ENCODE assay signal across 17 mouse cellular contexts in the genomic region with DNA sequence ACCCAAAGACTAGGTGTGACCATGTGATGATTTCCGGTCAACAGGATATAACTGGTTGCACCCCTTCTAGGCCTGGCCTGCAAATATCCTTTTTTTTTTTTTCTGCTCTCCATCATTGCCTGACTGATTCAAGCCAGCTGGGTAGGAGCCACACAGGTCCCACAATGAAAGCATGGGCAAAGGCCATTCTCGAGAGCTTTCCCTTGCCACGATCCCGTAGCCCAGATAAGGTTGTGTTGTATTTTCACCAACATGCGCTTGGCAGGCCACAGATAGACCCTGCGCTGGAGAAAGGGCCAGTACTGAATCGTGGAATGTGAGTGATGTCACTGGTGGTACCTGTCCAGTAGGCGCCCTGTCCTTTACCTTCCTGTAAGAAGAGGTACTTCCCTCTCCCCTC. TPM values are rescaled to one million over a fixed set of nuclear protein-coding genes. Genes with fewer than 3 reads are reported as not detected.
DNase-seq lines count a peak whose midpoint lies in the region; ATAC-seq and TF ChIP-seq lines count a peak whose summit lies in the region.
"Had no signal": no experiment of that assay in that cellular context is flagged by ENCODE, and none has a peak within 500 bp of the region (broad histone marks: within the 10 kb centered on the region; RNA-seq: fewer than 3 reads in every experiment).

No protein-coding gene starts in this region.

- 90% methylated on average over 8 of the region's 8 CpGs for WGBS in forebrain, embryonic 11.5 days
- whole genome bisulfite sequencing in forebrain, postnatal 0 days, result 82% methylated on average over 8 of the region's 8 CpGs
- 95% methylated on average over 8 of the region's 8 CpGs for WGBS in intestine, embryonic 14.5 days
- WGBS in intestine, postnatal 0 days, result 94% methylated on average over 8 of the region's 8 CpGs
- WGBS in hindbrain, embryonic 12.5 days, result 95% methylated on average over 8 of the region's 8 CpGs
- 89% methylated on average over 8 of the region's 8 CpGs for WGBS in midbrain, embryonic 15.5 days

- H3K36me3 ChIP-seq in forebrain, embryonic 11.5 days (ENCODE audit: control insufficient read depth, insufficient read depth, low read length), result no peaks in the 10 kb centered on the region
- H3K36me3 ChIP-seq in forebrain, postnatal 0 days (ENCODE audit: insufficient read depth), result no peaks in the 10 kb centered on the region
- H3K36me3 ChIP-seq in intestine, embryonic 14.5 days (ENCODE audit: control insufficient read depth, insufficient read depth, low read length), result no peaks in the 10 kb centered on the region
- H3K36me3 ChIP-seq in intestine, postnatal 0 days (ENCODE audit: control insufficient read depth, insufficient read depth), result no peaks in the 10 kb centered on the region
- no peaks in the 10 kb centered on the region for H3K36me3 ChIP-seq in hindbrain, embryonic 12.5 days
- no peaks in the 10 kb centered on the region for H3K36me3 ChIP-seq in midbrain, embryonic 15.5 days (replicated peaks)
- H3K36me3 ChIP-seq: embryonic facial prominence, embryonic 15.5 days had no signal

- 0 out of 2 replicates have a peak overlapping the region, but pooled peaks have one; percentile 55 for H3K27ac ChIP-seq in forebrain, embryonic 11.5 days (ENCODE audit: low read depth, low read length)
- no peak overlapping the region for H3K27ac ChIP-seq in forebrain, postnatal 0 days (ENCODE audit: low read depth, low read length)
- no peak overlapping the region for H3K27ac ChIP-seq in intestine, embryonic 14.5 days (ENCODE audit: low read depth)
- H3K27ac ChIP-seq in intestine, postnatal 0 days (ENCODE audit: low read depth, low read length), result no peak overlapping the region
- H3K27ac ChIP-seq in hindbrain, embryonic 12.5 days, result 0 out of 2 replicates have a peak overlapping the region, but pooled peaks have one; percentile 24
- peak overlapping the region; percentile 36 for H3K27ac ChIP-seq in midbrain, embryonic 15.5 days
- H3K27ac ChIP-seq: embryonic facial prominence, embryonic 15.5 days; kidney, postnatal 0 days; macrophage had no signal

- H3K4me3 ChIP-seq in forebrain, embryonic 11.5 days (ENCODE audit: low read depth, low read length), result no peak overlapping the region
- no peak overlapping the region for H3K4me3 ChIP-seq in forebrain, postnatal 0 days (ENCODE audit: low read depth, low read length)
- H3K4me3 ChIP-seq in intestine, embryonic 14.5 days (ENCODE audit: low read depth, low read length), result no peak overlapping the region
- no peak overlapping the region for H3K4me3 ChIP-seq in intestine, postnatal 0 days (ENCODE audit: low read depth, low read length)
- H3K4me3 ChIP-seq in hindbrain, embryonic 12.5 days, result no peak overlapping the region
- H3K4me3 ChIP-seq in midbrain, embryonic 15.5 days, result no peak overlapping the region
- H3K4me3 ChIP-seq: embryonic facial prominence, embryonic 15.5 days; myocyte had no signal

- ATAC-seq in forebrain, embryonic 11.5 days (replicated peaks; ENCODE audit: low FRiP score), result no peak
- ATAC-seq in forebrain, postnatal 0 days, result no peak
- ATAC-seq in intestine, embryonic 14.5 days (replicated peaks; ENCODE audit: low FRiP score, low TSS enrichment, low read depth), result no peak
- no peak for ATAC-seq in intestine, postnatal 0 days
- ATAC-seq in hindbrain, embryonic 12.5 days (ENCODE audit: low FRiP score), result no peak
- ATAC-seq in midbrain, embryonic 15.5 days (replicated peaks), result no peak

- no peaks in the 10 kb centered on the region for H3K27me3 ChIP-seq in forebrain, embryonic 11.5 days (ENCODE audit: control insufficient read depth, insufficient read depth, low read length)
- no peaks in the 10 kb centered on the region for H3K27me3 ChIP-seq in forebrain, postnatal 0 days (ENCODE audit: insufficient read depth, low read length)
- 0 out of 2 replicates have a peak, but pooled peaks cover 4% of the 10 kb centered on the region for H3K27me3 ChIP-seq in intestine, embryonic 14.5 days (replicated peaks; ENCODE audit: control insufficient read depth, insufficient read depth, low read length)
- H3K27me3 ChIP-seq in intestine, postnatal 0 days (replicated peaks; ENCODE audit: control insufficient read depth, insufficient read depth, low read length), result peaks cover 50% of the 10 kb centered on the region
- H3K27me3 ChIP-seq in hindbrain, embryonic 12.5 days, result no peaks in the 10 kb centered on the region
- H3K27me3 ChIP-seq in midbrain, embryonic 15.5 days (replicated peaks), result no peaks in the 10 kb centered on the region
- H3K27me3 ChIP-seq: embryonic facial prominence, embryonic 15.5 days had no signal

- peak; percentile 42 for DNase-seq in forebrain, embryonic 11.5 days (ENCODE audit: low spot score)
- no peak for DNase-seq in forebrain, postnatal 0 days
- DNase-seq in intestine, embryonic 14.5 days (ENCODE audit: low spot score), result peak; percentile 36
- no peak for DNase-seq in ovary, postnatal 36 days (ENCODE audit: low spot score)
- DNase-seq in left cerebral cortex, postnatal 36 days (ENCODE audit: low spot score in 2 of 2), result no peak
- DNase-seq: adrenal gland, postnatal 10 days; cerebellum, postnatal 36 days; layer of hippocampus, adult 9-11 months; lung, adult 18-20 months; thymus, adult 18-20 months had no signal

- intact Hi-C loops in left cerebral cortex, postnatal 36 days (cut with DNase I), result no loop called here

- no peak overlapping the region for H3K9ac ChIP-seq in forebrain, embryonic 11.5 days (ENCODE audit: low read length)
- H3K9ac ChIP-seq in forebrain, postnatal 0 days, result no peak overlapping the region
- H3K9ac ChIP-seq in intestine, embryonic 14.5 days (ENCODE audit: low read length), result no peak overlapping the region
- H3K9ac ChIP-seq in intestine, postnatal 0 days (ENCODE audit: low read depth, low read length), result no peak overlapping the region
- no peak overlapping the region for H3K9ac ChIP-seq in hindbrain, embryonic 12.5 days
- no peak overlapping the region for H3K9ac ChIP-seq in midbrain, embryonic 15.5 days
- H3K9ac ChIP-seq: embryonic facial prominence, embryonic 15.5 days had no signal

- H3K9me3 ChIP-seq in forebrain, embryonic 11.5 days (ENCODE audit: control insufficient read depth, low read length), result no peaks in the 10 kb centered on the region
- H3K9me3 ChIP-seq in forebrain, postnatal 0 days (ENCODE audit: low read length), result no peaks in the 10 kb centered on the region
- H3K9me3 ChIP-seq in intestine, embryonic 14.5 days (ENCODE audit: control insufficient read depth, low read length), result no peaks in the 10 kb centered on the region
- H3K9me3 ChIP-seq in intestine, postnatal 0 days (ENCODE audit: control insufficient read depth), result no peaks in the 10 kb centered on the region
- H3K9me3 ChIP-seq in hindbrain, embryonic 12.5 days (replicated peaks), result no peaks in the 10 kb centered on the region
- H3K9me3 ChIP-seq in midbrain, embryonic 15.5 days, result no peaks in the 10 kb centered on the region
- H3K9me3 ChIP-seq: embryonic facial prominence, embryonic 15.5 days had no signal

- H3K4me1 ChIP-seq in forebrain, embryonic 11.5 days (replicated peaks; ENCODE audit: control insufficient read depth, insufficient read depth, low read length), result peaks cover 14% of the 10 kb centered on the region
- H3K4me1 ChIP-seq in forebrain, postnatal 0 days (ENCODE audit: insufficient read depth), result 0 out of 2 replicates have a peak, but pooled peaks cover 12% of the 10 kb centered on the region
- H3K4me1 ChIP-seq in intestine, embryonic 14.5 days (replicated peaks; ENCODE audit: control insufficient read depth, insufficient read depth, low read length), result peaks cover 2% of the 10 kb centered on the region; the same call in 1 of the 2 replicates
- H3K4me1 ChIP-seq in intestine, postnatal 0 days (replicated peaks; ENCODE audit: control insufficient read depth, insufficient read depth, low read length), result 0 out of 2 replicates have a peak, but pooled peaks cover 2% of the 10 kb centered on the region
- peaks cover 26% of the 10 kb centered on the region for H3K4me1 ChIP-seq in hindbrain, embryonic 12.5 days
- H3K4me1 ChIP-seq in midbrain, embryonic 15.5 days, result peaks cover 24% of the 10 kb centered on the region

- TF ChIP-seq CTCF in forebrain, postnatal 0 days (IDR thresholded peaks at IDR 0.05; ENCODE audit: low read depth), result no peak
- TF ChIP-seq CTCF in intestine, postnatal 0 days (IDR thresholded peaks at IDR 0.05; ENCODE audit: low read depth), result no peak

- no peak overlapping the region for H3K4me2 ChIP-seq in forebrain, embryonic 11.5 days (ENCODE audit: low read depth, low read length, severe bottlenecking)
- H3K4me2 ChIP-seq in forebrain, postnatal 0 days (ENCODE audit: low read depth), result no peak overlapping the region
- H3K4me2 ChIP-seq in intestine, embryonic 14.5 days (ENCODE audit: low read length), result no peak overlapping the region
- no peak overlapping the region for H3K4me2 ChIP-seq in intestine, postnatal 0 days (replicated peaks; ENCODE audit: low read depth)
- no peak overlapping the region for H3K4me2 ChIP-seq in hindbrain, embryonic 12.5 days (replicated peaks)
- no peak overlapping the region for H3K4me2 ChIP-seq in midbrain, embryonic 15.5 days
- H3K4me2 ChIP-seq: embryonic facial prominence, embryonic 15.5 days had no signal

RNA-seq across cellular contexts. Expression of gene Qk, which starts 13.7 kb away (rescaled TPM):
- 64.6 and 66.1 TPM in 2 replicates for polyA plus RNA-seq in forebrain, embryonic 11.5 days (2014; fragmentation: Nextera tagmentation; extraction: Ambion mirVana)
- 203 and 225 TPM in 2 replicates for total RNA-seq in forebrain, postnatal 0 days (2014; rRNA removed)
- 27.0 and 43.0 TPM in 2 replicates for polyA plus RNA-seq in forebrain, postnatal 0 days (2015; fragmentation: Nextera tagmentation; extraction: Ambion mirVana)
- polyA plus RNA-seq in intestine, embryonic 14.5 days (2014; fragmentation: Nextera tagmentation; extraction: Ambion mirVana), result 23.1 and 26.8 TPM in 2 replicates
- 7.4 and 8.6 TPM in 2 replicates for polyA plus RNA-seq in intestine, postnatal 0 days (2015; fragmentation: Nextera tagmentation; extraction: Ambion mirVana)
- 46.8 and 52.4 TPM in 2 replicates for polyA plus RNA-seq in hindbrain, embryonic 12.5 days (2016; fragmentation: Nextera tagmentation; extraction: Ambion mirVana)
- polyA plus RNA-seq in midbrain, embryonic 15.5 days (2015; fragmentation: Nextera tagmentation; extraction: Ambion mirVana), result 34.5 and 39.0 TPM in 2 replicates
- 100 to 1,000 TPM; 333 to 359 TPM for total RNA-seq in left cerebral cortex, postnatal 36 days (2021)

Comparison
In these comparisons a context has a peak if more than half of its experiments do, and no peak if none do; other contexts are left out.
1. DNase-seq: peak in forebrain, embryonic 11.5 days (single experiment) and intestine, embryonic 14.5 days (single experiment); none in forebrain, postnatal 0 days (single experiment), ovary, postnatal 36 days (single experiment) and left cerebral cortex, postnatal 36 days (0 of 2).
2. H3K27ac ChIP-seq: peak in forebrain, embryonic 11.5 days (single experiment), hindbrain, embryonic 12.5 days (single experiment) and midbrain, embryonic 15.5 days (single experiment); none in forebrain, postnatal 0 days (single experiment), intestine, embryonic 14.5 days (single experiment) and intestine, postnatal 0 days (single experiment).